Mouse (Mus musculus) cerebellum, postnatal 36 days (tissue): ENCODE data around the gene Ogfr.

Experiments used
- DNase-seq, 2 experiments: peaks; one replicate each; pipeline ENCODE4 v3.0.0; 2021 to 2022; ENCODE audit warnings: mixed read lengths in 2 of 2

The Ogfr gene

GRCm38 (mm10) chr2:180589123-180589831 is at the start of gene Ogfr:
Gene Ogfr, plus strand, starts transcription at chr2:180589245.
- peak; percentile 74 to 79 for DNase-seq

GRCm38 (mm10) chr2:180543675-180544074 is 45.4 kb upstream of the Ogfr start:
- DNase-seq = no peak

- DNase-seq = no peak
Measured at GRCm38 (mm10) chr2:180545046-180545445, 44.0 kb upstream of the Ogfr start.

GRCm38 (mm10) chr2:180547384-180548106 is 41.5 kb upstream of the Ogfr start:
- no peak for DNase-seq

GRCm38 (mm10) chr2:180552340-180552739 is 36.7 kb upstream of the Ogfr start:
- no peak for DNase-seq

GRCm38 (mm10) chr2:180555219-180555618 is 33.8 kb upstream of the Ogfr start:
- no peak for DNase-seq

- DNase-seq = no peak
Measured at GRCm38 (mm10) chr2:180556470-180556869, 32.6 kb upstream of the Ogfr start.

GRCm38 (mm10) chr2:180560245-180560644 is 28.8 kb upstream of the Ogfr start:
- no peak for DNase-seq

GRCm38 (mm10) chr2:180562146-180562545 is 26.9 kb upstream of the Ogfr start:
- DNase-seq = no peak

GRCm38 (mm10) chr2:180563296-180563695 is 25.7 kb upstream of the Ogfr start:
- DNase-seq = no peak

GRCm38 (mm10) chr2:180563841-180564240 is 25.2 kb upstream of the Ogfr start:
- no peak for DNase-seq

- peak; percentile 60 to 61 for DNase-seq
Measured at GRCm38 (mm10) chr2:180566240-180566913, 22.7 kb upstream of the Ogfr start.

- peak; percentile 49 to 50 for DNase-seq
Measured at GRCm38 (mm10) chr2:180569028-180569643, 19.9 kb upstream of the Ogfr start.

- DNase-seq = no peak
Measured at GRCm38 (mm10) chr2:180576482-180576881, 12.6 kb upstream of the Ogfr start.

GRCm38 (mm10) chr2:180578686-180579085 is 10.4 kb upstream of the Ogfr start:
- peak; percentile 73 for DNase-seq

- no peak for DNase-seq
Measured at GRCm38 (mm10) chr2:180581002-180581401, 8.0 kb upstream of the Ogfr start, which contains the start of gene Mrgbp. Gene Mrgbp, plus strand, starts transcription at chr2:180581304.

- DNase-seq = peak; percentile 98 to 99
Measured at GRCm38 (mm10) chr2:180582481-180583153, 6.4 kb upstream of the Ogfr start.

- no peak for DNase-seq
Measured at GRCm38 (mm10) chr2:180583154-180583507, 5.9 kb upstream of the Ogfr start.

- no peak for DNase-seq
Measured at GRCm38 (mm10) chr2:180588736-180589122, 316 bp upstream of the Ogfr start.

- no peak for DNase-seq
Measured at GRCm38 (mm10) chr2:180597490-180597889, 8.4 kb downstream of the Ogfr start, which contains the start of gene Col9a3. Gene Col9a3, plus strand, starts transcription at chr2:180597790.

GRCm38 (mm10) chr2:180598157-180598705 is 9.2 kb downstream of the Ogfr start:
- DNase-seq = peak; percentile 28 to 38

GRCm38 (mm10) chr2:180600569-180601021 is 11.6 kb downstream of the Ogfr start:
- DNase-seq = peak; percentile 56 to 63
